Mouse (Mus musculus) fat pad, adult 2 months (tissue): Measurements from ENCODE around the gene Esyt1.
"Not testable (repeated sequence)": the region's sequence is repeated elsewhere in the genome, so short reads cannot be mapped to it uniquely, and the experiment has no call there.

Experiments used
- DNase-seq: peaks from one replicate; pipeline ENCODE4 v3.0.0-alpha.2; 2011; ENCODE audit warnings: low read depth, low spot score; ENCODE audit errors: extremely low read depth

Gene Esyt1

GRCm38 (mm10) chr10:128505371-128505667 lies 20.4 kb downstream of the Esyt1 start:
- not testable (repeated sequence) for DNase-seq

GRCm38 (mm10) chr10:128504641-128505370 lies 20.9 kb downstream of the Esyt1 start:
- DNase-seq: no peak

GRCm38 (mm10) chr10:128504012-128504411 lies 21.7 kb downstream of the Esyt1 start:
- DNase-seq: no peak

GRCm38 (mm10) chr10:128503532-128503931 lies 22.1 kb downstream of the Esyt1 start:
- no peak for DNase-seq

- DNase-seq: no peak
Observed at GRCm38 (mm10) chr10:128502341-128502740, 23.3 kb downstream of the Esyt1 start.

GRCm38 (mm10) chr10:128499116-128499671 lies 26.5 kb downstream of the Esyt1 start:
- DNase-seq: no peak

GRCm38 (mm10) chr10:128498590-128498989 lies 27.1 kb downstream of the Esyt1 start, which contains the start of gene Myl6b:
Gene Myl6b, minus strand, starts transcription at chr10:128498685.
- peak; percentile 45 for DNase-seq

- no peak for DNase-seq
Observed at GRCm38 (mm10) chr10:128497134-128497737, 28.4 kb downstream of the Esyt1 start.

- DNase-seq: no peak
Observed at GRCm38 (mm10) chr10:128496509-128497077, 29.1 kb downstream of the Esyt1 start.

- no peak for DNase-seq
Observed at GRCm38 (mm10) chr10:128495903-128496302, 29.8 kb downstream of the Esyt1 start.

- DNase-seq: no peak
Observed at GRCm38 (mm10) chr10:128495270-128495669, 30.4 kb downstream of the Esyt1 start.

GRCm38 (mm10) chr10:128494667-128495245 lies 30.9 kb downstream of the Esyt1 start:
- no peak for DNase-seq

- peak; percentile 76 for DNase-seq
Observed at GRCm38 (mm10) chr10:128493695-128494666, 31.7 kb downstream of the Esyt1 start, which contains the start of gene Myl6. Gene Myl6, minus strand, starts transcription at chr10:128494145.

GRCm38 (mm10) chr10:128493319-128493694 lies 32.4 kb downstream of the Esyt1 start:
- DNase-seq: no peak

GRCm38 (mm10) chr10:128492633-128493311 lies 32.9 kb downstream of the Esyt1 start:
- DNase-seq: no peak

- not testable (repeated sequence) for DNase-seq
Observed at GRCm38 (mm10) chr10:128492051-128492450, 33.6 kb downstream of the Esyt1 start.

- DNase-seq: no peak
Observed at GRCm38 (mm10) chr10:128491495-128491894, 34.2 kb downstream of the Esyt1 start.

GRCm38 (mm10) chr10:128490912-128491311 lies 34.8 kb downstream of the Esyt1 start:
- DNase-seq: no peak

- peak; percentile 63 for DNase-seq
Observed at GRCm38 (mm10) chr10:128490232-128490631, 35.4 kb downstream of the Esyt1 start.

- DNase-seq: no peak
Observed at GRCm38 (mm10) chr10:128489785-128490184, 35.9 kb downstream of the Esyt1 start.
